Mouse (Mus musculus) cerebellum, adult 2 months (tissue): ENCODE data around the gene Ifnab.

ENCODE experiments used
- CTCF ChIP-seq: fragments of 200-500 bp; IDR thresholded peaks from 2 replicates; pipeline ENCODE4 v1.5.1; 2011; ENCODE audit warnings: low read depth, mild to moderate bottlenecking, control low read depth, low read length, moderate library complexity, borderline replicate concordance; ENCODE audit not compliant: insufficient read depth
- POLR2A ChIP-seq: fragments of 200-500 bp; IDR thresholded peaks from 2 replicates; pipeline ENCODE4 v1.6.1; 2011; ENCODE audit warnings: low read length, control low read depth, borderline replicate concordance; ENCODE audit not compliant: insufficient read depth

GRCm38 (mm10) chr4:88715059-88715458 is 23.9 kb upstream of the Ifnab start:
- TF ChIP-seq CTCF (no peak), POLR2A (no peak)
